Mouse (Mus musculus): ENCODE results near the gene Hoxc10. TPM values are rescaled to one million over a fixed set of nuclear protein-coding genes. Genes with fewer than 3 reads are reported as not detected.

Hoxc10 gene
- polyA plus RNA-seq, 1 experiment from 2014 or later = not detected

GRCm38 (mm10) chr15:102984521-102984920, 17.9 kb downstream of the Hoxc10 start:
- no peak for DNase-seq
- TF ChIP-seq EP300 (IDR thresholded peaks at IDR 0.05; ENCODE audit: low read depth) = no peak
- TF ChIP-seq CTCF (IDR thresholded peaks at IDR 0.05; ENCODE audit: low read depth) = no peak
- Histone ChIP-seq H3K4me3 (ENCODE audit: low read depth, low read length) (no peak overlapping the region), H3K9ac (replicated peaks) (no peak overlapping the region), H3K4me1 (ENCODE audit: insufficient read depth) (peaks cover 5% of the 10 kb centered on the region), H3K27ac (ENCODE audit: low read depth) (no peak overlapping the region), H3K9me3 (ENCODE audit: low read length) (no peaks in the 10 kb centered on the region), H3K4me2 (ENCODE audit: low read depth, low read length) (no peak overlapping the region), H3K36me3 (replicated peaks; ENCODE audit: insufficient read depth, low read length) (no peaks in the 10 kb centered on the region), H3K27me3 (ENCODE audit: insufficient read depth, low read length) (peaks cover 98% of the 10 kb centered on the region)
- WGBS (ENCODE audit: insufficient replicate concordance) = 14% methylated on average over 10 of the region's 10 CpGs
- no peak for ATAC-seq

- no peak for TF ChIP-seq EP300 (IDR thresholded peaks at IDR 0.05; ENCODE audit: low read depth)
- TF ChIP-seq CTCF (IDR thresholded peaks at IDR 0.05; ENCODE audit: low read depth) = no peak
- H3K9me3 ChIP-seq (ENCODE audit: low read length) = no peaks in the 10 kb centered on the region
- no peak overlapping the region for H3K27ac ChIP-seq (ENCODE audit: low read depth)
- DNase-seq (no peak), ATAC-seq (no peak)
- peaks cover 98% of the 10 kb centered on the region for H3K27me3 ChIP-seq (ENCODE audit: insufficient read depth, low read length)
- no peak overlapping the region for H3K9ac ChIP-seq (replicated peaks)
- H3K4me3 ChIP-seq (ENCODE audit: low read depth, low read length) = no peak overlapping the region
- 21% methylated on average over 3 of the region's 3 CpGs for WGBS (ENCODE audit: insufficient replicate concordance)
- H3K36me3 ChIP-seq (replicated peaks; ENCODE audit: insufficient read depth, low read length) = no peaks in the 10 kb centered on the region
- peaks cover 5% of the 10 kb centered on the region for H3K4me1 ChIP-seq (ENCODE audit: insufficient read depth)
- H3K4me2 ChIP-seq (ENCODE audit: low read depth, low read length) = no peak overlapping the region
Observed at GRCm38 (mm10) chr15:102984925-102985324, 18.3 kb downstream of the Hoxc10 start.

GRCm38 (mm10) chr15:102987124-102987833, 20.7 kb downstream of the Hoxc10 start:
- Histone ChIP-seq H3K27me3 (ENCODE audit: insufficient read depth, low read length) (peaks cover 98% of the 10 kb centered on the region), H3K9me3 (ENCODE audit: low read length) (no peaks in the 10 kb centered on the region), H3K36me3 (replicated peaks; ENCODE audit: insufficient read depth, low read length) (no peaks in the 10 kb centered on the region), H3K4me1 (ENCODE audit: insufficient read depth) (no peaks in the 10 kb centered on the region), H3K27ac (ENCODE audit: low read depth) (no peak overlapping the region), H3K9ac (replicated peaks) (no peak overlapping the region), H3K4me2 (ENCODE audit: low read depth, low read length) (no peak overlapping the region), H3K4me3 (ENCODE audit: low read depth, low read length) (no peak overlapping the region)
- peak; percentile 91 for DNase-seq
- TF ChIP-seq CTCF (IDR thresholded peaks at IDR 0.05; ENCODE audit: low read depth) = peak; percentile 91
- no peak for TF ChIP-seq EP300 (IDR thresholded peaks at IDR 0.05; ENCODE audit: low read depth)
- 5% methylated on average over 21 of the region's 21 CpGs for WGBS (ENCODE audit: insufficient replicate concordance)
- ATAC-seq = peak; percentile 67; the same call in 1 of the 2 replicates

- Histone ChIP-seq H3K4me2 (ENCODE audit: low read depth, low read length) (no peak overlapping the region), H3K9me3 (ENCODE audit: low read length) (no peaks in the 10 kb centered on the region), H3K9ac (replicated peaks) (no peak overlapping the region), H3K27me3 (ENCODE audit: insufficient read depth, low read length) (peaks cover 98% of the 10 kb centered on the region), H3K4me1 (ENCODE audit: insufficient read depth) (no peaks in the 10 kb centered on the region), H3K36me3 (replicated peaks; ENCODE audit: insufficient read depth, low read length) (no peaks in the 10 kb centered on the region), H3K27ac (ENCODE audit: low read depth) (no peak overlapping the region), H3K4me3 (ENCODE audit: low read depth, low read length) (no peak overlapping the region)
- ATAC-seq (no peak), DNase-seq (no peak)
- TF ChIP-seq EP300 (IDR thresholded peaks at IDR 0.05; ENCODE audit: low read depth) (no peak), CTCF (IDR thresholded peaks at IDR 0.05; ENCODE audit: low read depth) (no peak)
- 29% methylated on average over 5 of the region's 5 CpGs for WGBS (ENCODE audit: insufficient replicate concordance)
Observed at GRCm38 (mm10) chr15:102988078-102988477, 21.5 kb downstream of the Hoxc10 start.

- no peak for ATAC-seq
- H3K27me3 ChIP-seq (ENCODE audit: insufficient read depth, low read length) = peaks cover 98% of the 10 kb centered on the region
- no peaks in the 10 kb centered on the region for H3K9me3 ChIP-seq (ENCODE audit: low read length)
- no peak within 1 kb of the TSS for H3K4me2 ChIP-seq (ENCODE audit: low read depth, low read length)
- H3K27ac ChIP-seq (ENCODE audit: low read depth) = no peak within 1 kb of the TSS
- WGBS (ENCODE audit: insufficient replicate concordance) = 3% methylated on average over 66 of the region's 69 CpGs
- no peak for DNase-seq
- no peaks in the 10 kb centered on the region for H3K36me3 ChIP-seq (replicated peaks; ENCODE audit: insufficient read depth, low read length)
- no peak within 1 kb of the TSS for H3K9ac ChIP-seq (replicated peaks)
- no peak within 1 kb of the TSS for H3K4me3 ChIP-seq (ENCODE audit: low read depth, low read length)
- no peaks in the 10 kb centered on the region for H3K4me1 ChIP-seq (ENCODE audit: insufficient read depth)
- TF ChIP-seq CTCF (IDR thresholded peaks at IDR 0.05; ENCODE audit: low read depth) = no peak
- TF ChIP-seq EP300 (IDR thresholded peaks at IDR 0.05; ENCODE audit: low read depth) = no peak
Observed at GRCm38 (mm10) chr15:102990461-102991397, 24.1 kb downstream of the Hoxc10 start, which contains the start of gene Hoxc8. TSS of gene Hoxc8 (plus strand) at chr15:102990607.

DNA sequence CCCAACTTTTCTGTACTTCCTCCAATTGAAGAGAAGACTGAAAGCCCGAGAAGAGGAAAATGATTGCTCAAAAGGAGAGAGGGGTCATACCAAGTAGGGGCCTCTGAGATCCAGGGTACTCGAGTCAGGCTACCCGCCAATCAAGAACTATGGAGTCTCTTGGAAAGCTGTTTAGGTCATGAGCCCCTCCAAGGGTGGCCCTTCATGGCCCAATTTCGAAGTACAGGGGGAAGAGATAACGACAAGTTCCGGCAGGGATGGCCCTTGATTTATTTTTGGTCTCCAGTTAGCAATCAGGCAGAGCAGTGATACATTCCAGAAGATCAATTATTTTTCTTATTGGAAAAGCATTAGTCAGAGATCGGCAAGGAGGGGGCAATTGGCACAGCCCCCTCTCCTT, 25.2 kb downstream of the Hoxc10 start:
- H3K9me3 ChIP-seq (ENCODE audit: low read length) = no peaks in the 10 kb centered on the region
- no peak overlapping the region for H3K4me2 ChIP-seq (ENCODE audit: low read depth, low read length)
- TF ChIP-seq CTCF (IDR thresholded peaks at IDR 0.05; ENCODE audit: low read depth) (no peak), EP300 (IDR thresholded peaks at IDR 0.05; ENCODE audit: low read depth) (no peak)
- H3K27me3 ChIP-seq (ENCODE audit: insufficient read depth, low read length) = peaks cover 97% of the 10 kb centered on the region
- WGBS (ENCODE audit: insufficient replicate concordance) = 2% methylated on average over 7 of the region's 7 CpGs
- H3K27ac ChIP-seq (ENCODE audit: low read depth) = no peak overlapping the region
- ATAC-seq = no peak
- DNase-seq = no peak
- no peak overlapping the region for H3K4me3 ChIP-seq (ENCODE audit: low read depth, low read length)
- H3K4me1 ChIP-seq (ENCODE audit: insufficient read depth) = no peaks in the 10 kb centered on the region
- no peak overlapping the region for H3K9ac ChIP-seq (replicated peaks)
- H3K36me3 ChIP-seq (replicated peaks; ENCODE audit: insufficient read depth, low read length) = no peaks in the 10 kb centered on the region

All from liver, postnatal 0 days (tissue).